Mouse (Mus musculus) adipocyte (in vitro differentiated cells): ENCODE data around the gene Gm5460.

Experiments
- DNase-seq: peaks from one replicate; pipeline ENCODE4 v3.0.0-alpha.2; 2016; ENCODE audit warnings: low spot score

Gm5460 gene

GRCm38 (mm10) chr14:34075346-34075745, 58.8 kb downstream of the Gm5460 start:
- DNase-seq = no peak

GRCm38 (mm10) chr14:34077222-34077621, 60.7 kb downstream of the Gm5460 start:
- no peak for DNase-seq

GRCm38 (mm10) chr14:34078293-34078692, 61.7 kb downstream of the Gm5460 start:
- DNase-seq = no peak

GRCm38 (mm10) chr14:34080321-34080997, 63.9 kb downstream of the Gm5460 start:
- peak; percentile 93 for DNase-seq

- DNase-seq = peak; percentile 84
Measured at GRCm38 (mm10) chr14:34085731-34086130, 69.2 kb downstream of the Gm5460 start, which contains the start of gene Anxa8. Gene Anxa8 (plus strand): TSS chr14:34085981.

- no peak for DNase-seq
Measured at GRCm38 (mm10) chr14:34086806-34087205, 70.2 kb downstream of the Gm5460 start.

- peak; percentile 78 for DNase-seq
Measured at GRCm38 (mm10) chr14:34087856-34088398, 71.4 kb downstream of the Gm5460 start.

GRCm38 (mm10) chr14:34089796-34090195, 73.2 kb downstream of the Gm5460 start:
- peak; percentile 29 for DNase-seq

- no peak for DNase-seq
Measured at GRCm38 (mm10) chr14:34091475-34091874, 74.9 kb downstream of the Gm5460 start.

- DNase-seq = peak; percentile 77
Measured at GRCm38 (mm10) chr14:34092856-34093255, 76.3 kb downstream of the Gm5460 start.

- peak; percentile 76 for DNase-seq
Measured at GRCm38 (mm10) chr14:34096161-34096560, 79.6 kb downstream of the Gm5460 start.
